Mouse (Mus musculus) cerebellum, postnatal 25 days (tissue): ENCODE data around the gene Wipf1.

Experiments
- DNase-seq, 2 experiments: peaks; one replicate each; pipeline ENCODE4 v3.0.0; 2021; ENCODE audit warnings: mixed read lengths in 2 of 2

Wipf1 gene

GRCm38 (mm10) chr2:73467071-73467851 is 62.3 kb downstream of the Wipf1 start:
- DNase-seq, result no peak

- DNase-seq, result no peak
Measured at GRCm38 (mm10) chr2:73466481-73466880, 63.1 kb downstream of the Wipf1 start.

GRCm38 (mm10) chr2:73463431-73464194 is 65.9 kb downstream of the Wipf1 start:
- DNase-seq, result no peak

- no peak for DNase-seq
Measured at GRCm38 (mm10) chr2:73462757-73463339, 66.7 kb downstream of the Wipf1 start.

GRCm38 (mm10) chr2:73462265-73462664 is 67.3 kb downstream of the Wipf1 start:
- no peak for DNase-seq

GRCm38 (mm10) chr2:73460168-73460567 is 69.4 kb downstream of the Wipf1 start:
- DNase-seq, result no peak

GRCm38 (mm10) chr2:73459607-73460153 is 69.9 kb downstream of the Wipf1 start:
- DNase-seq, result no peak

- DNase-seq, result no peak
Measured at GRCm38 (mm10) chr2:73456886-73457285, 72.6 kb downstream of the Wipf1 start.

GRCm38 (mm10) chr2:73456154-73456553 is 73.4 kb downstream of the Wipf1 start:
- no peak for DNase-seq

GRCm38 (mm10) chr2:73455541-73455940 is 74.0 kb downstream of the Wipf1 start:
- DNase-seq, result no peak

GRCm38 (mm10) chr2:73454682-73455081 is 74.9 kb downstream of the Wipf1 start:
- no peak for DNase-seq

GRCm38 (mm10) chr2:73454186-73454585 is 75.3 kb downstream of the Wipf1 start:
- no peak for DNase-seq

- DNase-seq, result no peak
Measured at GRCm38 (mm10) chr2:73453717-73454116, 75.8 kb downstream of the Wipf1 start.

GRCm38 (mm10) chr2:73453085-73453484 is 76.4 kb downstream of the Wipf1 start:
- no peak for DNase-seq

GRCm38 (mm10) chr2:73452556-73452955 is 77.0 kb downstream of the Wipf1 start:
- DNase-seq, result no peak

- no peak for DNase-seq
Measured at GRCm38 (mm10) chr2:73451541-73451940, 78.0 kb downstream of the Wipf1 start.

GRCm38 (mm10) chr2:73450172-73450715 is 79.3 kb downstream of the Wipf1 start:
- DNase-seq, result no peak

GRCm38 (mm10) chr2:73443985-73444384 is 85.5 kb downstream of the Wipf1 start:
- no peak for DNase-seq

- no peak for DNase-seq
Measured at GRCm38 (mm10) chr2:73442015-73442414, 87.5 kb downstream of the Wipf1 start.

- DNase-seq, result no peak
Measured at GRCm38 (mm10) chr2:73440319-73440718, 89.2 kb downstream of the Wipf1 start.

- no peak for DNase-seq
Measured at GRCm38 (mm10) chr2:73436976-73437375, 92.6 kb downstream of the Wipf1 start.

GRCm38 (mm10) chr2:73435847-73436246 is 93.7 kb downstream of the Wipf1 start:
- no peak for DNase-seq

GRCm38 (mm10) chr2:73431959-73432396 is 97.6 kb downstream of the Wipf1 start:
- peak in 1 of 2 experiments; percentile 14 for DNase-seq
